Mouse (Mus musculus): Measurements from ENCODE around the gene Dll3. TPM values are rescaled to one million over a fixed set of nuclear protein-coding genes. Genes with fewer than 3 reads are reported as not detected.

Gene Dll3
- polyA plus RNA-seq, 1 experiment from 2014 or later: 82.2 TPM

Other genes starting within 250 kb of the Dll3 start
- gene Fcgbp, start 231.0 kb downstream of the Dll3 start, polyA plus RNA-seq (2016; fragmentation: Nextera tagmentation; extraction: Ambion mirVana): not detected in 2 replicates
- gene 9530053A07Rik, start 172.8 kb downstream of the Dll3 start, polyA plus RNA-seq (2016; fragmentation: Nextera tagmentation; extraction: Ambion mirVana): 0.05 TPM in 1 of 2 replicates, not detected in the other
- gene Fbl, start 132.5 kb downstream of the Dll3 start, polyA plus RNA-seq (2016; fragmentation: Nextera tagmentation; extraction: Ambion mirVana): 118 and 135 TPM in 2 replicates
- gene Dyrk1b, start 122.8 kb downstream of the Dll3 start, polyA plus RNA-seq (2016; fragmentation: Nextera tagmentation; extraction: Ambion mirVana): 20.4 and 22.0 TPM in 2 replicates
- gene Eid2, start 34.4 kb downstream of the Dll3 start, polyA plus RNA-seq (2016; fragmentation: Nextera tagmentation; extraction: Ambion mirVana): 27.7 and 31.9 TPM in 2 replicates
- gene Eid2b, start 24.5 kb downstream of the Dll3 start, polyA plus RNA-seq (2016; fragmentation: Nextera tagmentation; extraction: Ambion mirVana): 29.8 and 30.7 TPM in 2 replicates
- gene Selenov, start 11.1 kb downstream of the Dll3 start, polyA plus RNA-seq (2016; fragmentation: Nextera tagmentation; extraction: Ambion mirVana): 0.68 and 1.1 TPM in 2 replicates
- 174 and 180 TPM in 2 replicates for gene Timm50, start 9.8 kb upstream of the Dll3 start, polyA plus RNA-seq (2016; fragmentation: Nextera tagmentation; extraction: Ambion mirVana)
- 98.5 and 110 TPM in 2 replicates for gene Supt5, start 36.5 kb upstream of the Dll3 start, polyA plus RNA-seq (2016; fragmentation: Nextera tagmentation; extraction: Ambion mirVana)
- 540 and 574 TPM in 2 replicates for gene Rps16, start 48.4 kb upstream of the Dll3 start, polyA plus RNA-seq (2016; fragmentation: Nextera tagmentation; extraction: Ambion mirVana)
- gene Plekhg2, start 70.4 kb upstream of the Dll3 start, polyA plus RNA-seq (2016; fragmentation: Nextera tagmentation; extraction: Ambion mirVana): 58.9 and 63.3 TPM in 2 replicates
- 5.6 and 6.5 TPM in 2 replicates for gene Zfp36, start 78.0 kb upstream of the Dll3 start, polyA plus RNA-seq (2016; fragmentation: Nextera tagmentation; extraction: Ambion mirVana)
- 42.9 and 43.9 TPM in 2 replicates for gene Med29, start 90.5 kb upstream of the Dll3 start, polyA plus RNA-seq (2016; fragmentation: Nextera tagmentation; extraction: Ambion mirVana)
- 85.3 and 87.8 TPM in 2 replicates for gene Paf1, start 90.7 kb upstream of the Dll3 start, polyA plus RNA-seq (2016; fragmentation: Nextera tagmentation; extraction: Ambion mirVana)
- 6.6 and 8.1 TPM in 2 replicates for gene Gmfg, start 135.2 kb upstream of the Dll3 start, polyA plus RNA-seq (2016; fragmentation: Nextera tagmentation; extraction: Ambion mirVana)
- 16.6 and 18.8 TPM in 2 replicates for gene Lrfn1, start 149.7 kb upstream of the Dll3 start, polyA plus RNA-seq (2016; fragmentation: Nextera tagmentation; extraction: Ambion mirVana)
- gene Ifnl2, start 208.2 kb upstream of the Dll3 start, polyA plus RNA-seq (2016; fragmentation: Nextera tagmentation; extraction: Ambion mirVana): not detected in 2 replicates
- not detected in 2 replicates for gene Ifnl3, start 220.6 kb upstream of the Dll3 start, polyA plus RNA-seq (2016; fragmentation: Nextera tagmentation; extraction: Ambion mirVana)
- gene Sycn, start 238.6 kb upstream of the Dll3 start, polyA plus RNA-seq (2016; fragmentation: Nextera tagmentation; extraction: Ambion mirVana): not detected in 2 replicates
- gene Nccrp1, start 245.0 kb upstream of the Dll3 start, polyA plus RNA-seq (2016; fragmentation: Nextera tagmentation; extraction: Ambion mirVana): not detected in 2 replicates

Measured in neural tube, embryonic 12.5 days (tissue).